Mouse (Mus musculus): Measurements from ENCODE around the gene Gpr162.
A peak's percentile ranks its signal among the peaks of the same experiment; 100 is the strongest.
"Not testable (repeated sequence)": the region's sequence is repeated elsewhere in the genome, so short reads cannot be mapped to it uniquely, and the experiment has no call there.

Gpr162 gene

DNA sequence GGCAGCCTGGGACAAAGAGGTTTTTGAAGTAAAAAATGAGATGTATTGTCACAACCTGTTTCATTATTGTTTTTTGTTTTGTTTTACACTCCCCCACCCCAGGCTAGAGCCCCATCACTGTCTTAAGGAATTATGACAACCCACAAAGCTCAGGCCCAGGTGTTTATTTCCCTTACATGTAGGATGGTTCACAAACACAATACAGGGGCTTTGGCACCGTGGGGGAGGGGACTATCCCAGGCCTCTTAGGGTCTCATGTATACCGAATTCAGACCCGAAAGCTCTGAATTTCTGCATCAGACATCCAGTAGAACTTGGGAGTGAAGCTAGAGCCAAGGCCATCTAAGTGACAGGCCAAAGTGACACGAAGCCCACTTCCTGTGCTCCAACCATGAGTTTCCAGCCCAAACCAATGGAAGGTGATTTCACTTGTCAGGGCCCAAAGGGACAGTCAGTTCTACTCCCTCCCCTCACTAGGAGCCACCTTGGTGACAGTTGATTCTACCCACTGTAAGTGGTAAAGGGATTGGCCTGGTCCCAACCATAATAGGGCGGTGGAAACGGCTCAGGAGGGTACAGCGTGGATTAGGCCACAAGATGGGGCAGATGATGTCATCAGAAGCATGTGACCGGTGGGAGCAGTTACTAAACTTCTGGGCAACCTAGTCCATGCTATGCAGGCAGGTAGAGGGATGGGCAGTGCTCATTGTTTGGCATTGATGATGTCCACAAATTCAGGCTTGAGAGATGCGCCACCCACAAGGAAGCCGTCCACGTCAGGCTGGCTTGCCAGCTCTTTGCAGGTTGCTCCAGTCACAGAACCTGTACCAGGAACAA lies 53.0 kb downstream of the Gpr162 start:
- not testable (repeated sequence) for DNase-seq

DNA sequence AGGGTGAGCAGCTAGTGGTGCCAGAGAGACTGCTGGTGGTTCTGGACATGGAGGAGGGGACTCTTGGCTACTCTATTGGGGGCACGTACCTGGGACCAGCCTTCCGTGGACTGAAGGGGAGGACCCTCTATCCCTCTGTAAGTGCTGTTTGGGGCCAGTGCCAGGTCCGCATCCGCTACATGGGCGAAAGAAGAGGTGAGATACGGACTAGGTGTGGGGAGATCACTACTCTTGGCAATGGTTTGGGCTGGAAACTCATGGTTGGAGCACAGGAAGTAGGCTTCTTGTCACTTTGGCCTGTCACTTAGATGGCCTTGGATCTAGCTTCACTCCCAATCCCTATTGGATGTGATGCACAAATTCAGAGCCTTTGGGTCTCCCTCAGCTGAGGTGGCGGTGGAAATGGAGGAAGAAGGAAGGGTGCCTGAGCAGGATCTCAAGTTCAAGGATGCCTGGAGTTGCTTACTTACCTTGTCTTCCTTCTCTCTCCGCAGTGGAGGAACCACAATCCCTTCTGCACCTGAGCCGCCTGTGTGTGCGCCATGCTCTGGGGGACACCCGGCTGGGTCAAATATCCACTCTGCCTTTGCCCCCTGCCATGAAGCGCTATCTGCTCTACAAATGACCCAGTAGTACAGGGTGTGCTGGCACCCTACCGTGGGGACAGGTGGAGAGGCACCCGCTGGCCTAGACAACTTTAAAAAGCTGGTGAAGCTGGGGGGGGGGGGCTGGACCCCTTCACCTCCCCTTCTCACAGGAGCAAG lies 53.8 kb downstream of the Gpr162 start:
- DNase-seq = no peak

DNA sequence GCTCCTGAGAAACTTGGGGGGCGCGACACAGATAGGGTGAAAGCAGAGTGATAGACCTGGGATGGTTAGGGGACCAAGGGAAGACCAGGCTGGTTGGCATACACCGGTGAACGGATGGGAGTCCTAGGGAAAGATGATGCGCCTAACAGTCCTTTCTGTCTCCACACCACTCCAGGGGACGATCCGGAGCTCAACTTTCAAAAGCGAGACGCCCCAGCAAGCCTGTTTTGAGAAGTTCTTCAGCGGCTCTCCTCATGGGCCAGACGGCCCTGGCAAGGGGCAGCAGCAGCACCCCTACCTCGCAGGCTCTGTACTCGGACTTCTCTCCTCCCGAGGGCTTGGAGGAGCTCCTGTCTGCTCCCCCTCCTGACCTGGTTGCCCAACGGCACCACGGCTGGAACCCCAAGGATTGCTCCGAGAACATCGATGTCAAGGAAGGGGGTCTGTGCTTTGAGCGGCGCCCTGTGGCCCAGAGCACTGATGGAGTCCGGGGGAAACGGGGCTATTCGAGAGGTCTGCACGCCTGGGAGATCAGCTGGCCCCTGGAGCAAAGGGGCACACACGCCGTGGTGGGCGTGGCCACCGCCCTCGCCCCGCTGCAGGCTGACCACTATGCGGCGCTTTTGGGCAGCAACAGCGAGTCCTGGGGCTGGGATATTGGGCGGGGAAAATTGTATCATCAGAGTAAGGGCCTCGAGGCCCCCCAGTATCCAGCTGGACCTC lies 54.6 kb downstream of the Gpr162 start:
- DNase-seq = peak; percentile 71 to 82

All from spleen, adult 18-20 months (tissue).